Comparison of ENCODE assay signal across 7 mouse cellular contexts in genomic region chr2:153528571-153529364, GRCm38 (mm10). TPM values are rescaled to one million over a fixed set of nuclear protein-coding genes. Genes with fewer than 3 reads are reported as not detected.
DNase-seq lines count a peak whose midpoint lies in the region; ATAC-seq and TF ChIP-seq lines count a peak whose summit lies in the region.

No protein-coding gene starts in this region.

- no peak overlapping the region for H3K27ac ChIP-seq in spleen, adult 2 months (ENCODE audit: insufficient read depth, low read length)
- H3K27ac ChIP-seq in brown adipose tissue, adult 24 weeks (replicated peaks; ENCODE audit: low read depth, low read length): no peak overlapping the region
- peak overlapping the region; percentile 88 for H3K27ac ChIP-seq in forebrain, embryonic 14.5 days (ENCODE audit: low read depth, low read length)
- H3K27ac ChIP-seq in intestine, postnatal 0 days (ENCODE audit: low read depth, low read length): peak overlapping the region; percentile 22

- peak; percentile 42 for ATAC-seq in forebrain, embryonic 14.5 days
- peak; percentile 18 for ATAC-seq in intestine, postnatal 0 days

- no peaks in the 10 kb centered on the region for H3K36me3 ChIP-seq in spleen, adult 2 months (ENCODE audit: control insufficient read depth, insufficient read depth, low read length)
- H3K36me3 ChIP-seq in forebrain, embryonic 14.5 days (ENCODE audit: control insufficient read depth, insufficient read depth, low read length): no peaks in the 10 kb centered on the region
- no peaks in the 10 kb centered on the region for H3K36me3 ChIP-seq in intestine, postnatal 0 days (ENCODE audit: control insufficient read depth, insufficient read depth)
- H3K36me3 ChIP-seq in splenic B cell, adult 2 months (ENCODE audit: control insufficient read depth, insufficient read depth, low read length, poor library complexity, severe bottlenecking): no peaks in the 10 kb centered on the region

- WGBS in spleen, adult 2 months: under 1% methylated on average over 30 of the region's 70 CpGs
- under 1% methylated on average over 20 of the region's 70 CpGs for WGBS in forebrain, embryonic 14.5 days
- WGBS in intestine, postnatal 0 days: 1% methylated on average over 33 of the region's 70 CpGs

- peaks cover 26% of the 10 kb centered on the region for H3K27me3 ChIP-seq in spleen, adult 2 months (ENCODE audit: control insufficient read depth, insufficient read depth, low read length)
- H3K27me3 ChIP-seq in forebrain, embryonic 14.5 days (replicated peaks; ENCODE audit: control insufficient read depth, insufficient read depth, low read length): no peaks in the 10 kb centered on the region
- H3K27me3 ChIP-seq in intestine, postnatal 0 days (replicated peaks; ENCODE audit: control insufficient read depth, insufficient read depth, low read length): no peaks in the 10 kb centered on the region
- peaks cover 8% of the 10 kb centered on the region for H3K27me3 ChIP-seq in splenic B cell, adult 2 months (ENCODE audit: control insufficient read depth, insufficient read depth, low read length, poor library complexity, severe bottlenecking)

- H3K9ac ChIP-seq in forebrain, embryonic 14.5 days (ENCODE audit: low read length): peak overlapping the region; percentile 80
- peak overlapping the region; percentile 55 for H3K9ac ChIP-seq in intestine, postnatal 0 days (ENCODE audit: low read depth, low read length)

- DNase-seq in spleen, adult 2 months (ENCODE audit: low read depth in 1 of 2, low spot score in 2 of 2): no peak
- DNase-seq in spleen, postnatal 14 days (ENCODE audit: low spot score in 2 of 2): no peak
- DNase-seq in forebrain, embryonic 14.5 days (ENCODE audit: low spot score): peak; percentile 59
- peak; percentile 22 for DNase-seq in lung, postnatal 14 days
- peak; percentile 54 for DNase-seq in splenic B cell, adult 2 months (ENCODE audit: low read depth, low spot score)

- no peak for TF ChIP-seq POLR2A in spleen, adult 2 months (IDR thresholded peaks at IDR 0.05; ENCODE audit: low read depth, low read length)

- peaks cover 26% of the 10 kb centered on the region for H3K4me1 ChIP-seq in spleen, adult 2 months (ENCODE audit: control insufficient read depth, insufficient read depth, insufficient read length)
- H3K4me1 ChIP-seq in brown adipose tissue, adult 24 weeks (ENCODE audit: control insufficient read depth, insufficient read depth, insufficient read length, low read length): no peaks in the 10 kb centered on the region; the same call in 1 of the 2 replicates
- peaks cover 13% of the 10 kb centered on the region for H3K4me1 ChIP-seq in forebrain, embryonic 14.5 days (ENCODE audit: control insufficient read depth, insufficient read depth, low read length)
- H3K4me1 ChIP-seq in intestine, postnatal 0 days (replicated peaks; ENCODE audit: control insufficient read depth, insufficient read depth, low read length): peaks cover 10% of the 10 kb centered on the region; the same call in 1 of the 2 replicates

- H3K4me3 ChIP-seq in spleen, adult 2 months (ENCODE audit: extremely low read depth, insufficient read depth, insufficient read length): peak overlapping the region; percentile 44
- peak overlapping the region; percentile 83 for H3K4me3 ChIP-seq in brown adipose tissue, adult 24 weeks (ENCODE audit: insufficient read depth, low read depth, low read length)
- peak overlapping the region; percentile 74 for H3K4me3 ChIP-seq in forebrain, embryonic 14.5 days (ENCODE audit: low read depth, low read length)
- H3K4me3 ChIP-seq in intestine, postnatal 0 days (ENCODE audit: low read depth, low read length): peak overlapping the region; percentile 69

- H3K9me3 ChIP-seq in forebrain, embryonic 14.5 days (replicated peaks; ENCODE audit: control insufficient read depth, low read length): no peaks in the 10 kb centered on the region
- no peaks in the 10 kb centered on the region for H3K9me3 ChIP-seq in intestine, postnatal 0 days (ENCODE audit: control insufficient read depth)

- no peak for TF ChIP-seq CTCF in spleen, adult 2 months (IDR thresholded peaks at IDR 0.05; ENCODE audit: extremely low read depth, insufficient read depth, insufficient read length, insufficient replicate concordance)
- no peak for TF ChIP-seq CTCF in intestine, postnatal 0 days (IDR thresholded peaks at IDR 0.05; ENCODE audit: low read depth)

- peak overlapping the region; percentile 97 for H3K4me2 ChIP-seq in forebrain, embryonic 14.5 days (ENCODE audit: low read length)
- H3K4me2 ChIP-seq in intestine, postnatal 0 days (replicated peaks; ENCODE audit: low read depth): peak overlapping the region; percentile 98

RNA-seq across cellular contexts. Expression of gene Nol4l, which starts 1.0 kb away (rescaled TPM):
- polyA plus RNA-seq in spleen, adult 2 months (2012; rRNA removed): 2.5 TPM in 2 replicates
- 3.4 and 7.1 TPM in 2 replicates for polyA plus RNA-seq in brown adipose tissue, adult 24 weeks (2012; ENCODE audit: insufficient read depth, insufficient read length, missing spikeins)
- polyA plus RNA-seq in forebrain, embryonic 14.5 days (2014; fragmentation: Nextera tagmentation; extraction: Ambion mirVana): 31.4 and 42.0 TPM in 2 replicates
- polyA plus RNA-seq in intestine, postnatal 0 days (2015; fragmentation: Nextera tagmentation; extraction: Ambion mirVana): 21.9 and 25.2 TPM in 2 replicates

RNA-seq across cellular contexts. Expression of gene 4930404H24Rik, which starts 36.2 kb away (rescaled TPM):
- polyA plus RNA-seq in spleen, adult 2 months (2012; rRNA removed): not detected in 2 replicates
- not detected in 2 replicates for polyA plus RNA-seq in brown adipose tissue, adult 24 weeks (2012; ENCODE audit: insufficient read depth, insufficient read length, missing spikeins)
- polyA plus RNA-seq in forebrain, embryonic 14.5 days (2014; fragmentation: Nextera tagmentation; extraction: Ambion mirVana): not detected in 2 replicates
- polyA plus RNA-seq in intestine, postnatal 0 days (2015; fragmentation: Nextera tagmentation; extraction: Ambion mirVana): not detected in 2 replicates

Comparison
In these comparisons a context has a peak if more than half of its experiments do, and no peak if none do; other contexts are left out.
1. DNase-seq: peak in forebrain, embryonic 14.5 days (single experiment), lung, postnatal 14 days (single experiment) and splenic B cell, adult 2 months (single experiment); none in spleen, adult 2 months (0 of 2) and spleen, postnatal 14 days (0 of 2).
2. H3K27ac ChIP-seq: peak in forebrain, embryonic 14.5 days (single experiment) and intestine, postnatal 0 days (single experiment); none in spleen, adult 2 months (single experiment) and brown adipose tissue, adult 24 weeks (single experiment).
3. Peak in every context shown above with its lines, with median percentiles within 50 percentile points of each other: H3K4me3 ChIP-seq.